Mouse (Mus musculus): ENCODE results near the gene Dpagt1.
"Not testable (repeated sequence)": the region's sequence is repeated elsewhere in the genome, so short reads cannot be mapped to it uniquely, and the experiment has no call there.

Dpagt1 gene

DNA sequence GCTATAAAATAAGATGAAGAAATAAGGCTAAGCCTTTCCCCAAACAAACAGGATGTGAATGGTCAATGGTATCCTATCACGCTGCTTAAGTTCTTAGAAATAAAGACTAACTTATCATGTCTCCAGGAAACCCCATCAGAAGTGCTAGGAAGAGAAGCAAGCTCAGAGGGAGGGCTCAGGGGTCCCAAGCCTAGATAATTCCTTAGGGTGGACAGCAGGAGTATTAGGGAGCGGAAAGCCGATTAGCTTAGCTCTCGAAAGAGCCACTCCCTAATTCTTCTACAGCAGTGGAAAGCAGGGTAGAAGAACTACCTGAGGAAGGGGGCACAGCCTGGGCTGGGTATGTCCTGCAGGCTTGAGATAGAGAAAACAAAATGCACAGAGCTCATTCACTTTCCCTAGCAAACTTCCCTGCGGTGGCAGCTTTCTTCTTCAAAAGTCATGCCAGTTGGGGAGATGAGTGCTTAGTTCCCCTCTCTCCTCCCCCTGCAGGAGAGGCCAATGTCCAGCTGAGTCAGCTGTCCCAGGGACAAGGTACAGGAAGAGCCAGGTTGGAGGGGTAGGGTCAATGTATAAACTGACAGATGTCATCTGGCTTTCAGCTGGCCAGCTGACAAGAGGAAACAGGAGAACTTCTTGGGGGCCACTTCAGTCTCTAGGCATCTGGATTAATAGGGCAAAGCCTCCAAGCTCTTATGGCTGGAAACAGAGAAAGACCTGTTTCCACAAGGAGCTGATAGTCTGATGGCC is 7.6 kb upstream of the Dpagt1 start:
- no peak for DNase-seq (ENCODE audit: low read depth)

DNA sequence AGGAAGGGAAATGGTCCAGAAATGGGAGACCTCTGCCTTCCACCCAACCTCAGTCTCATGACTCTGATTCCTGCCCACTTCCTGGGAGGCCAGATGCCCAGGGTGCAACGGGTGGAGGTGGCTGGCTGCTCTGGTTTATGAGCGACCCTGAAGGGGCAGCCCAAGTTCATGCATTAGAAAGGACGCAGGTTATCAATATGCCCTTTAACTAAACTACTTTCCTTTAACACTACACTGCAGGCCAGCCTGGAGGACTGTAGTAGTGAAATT is 7.1 kb upstream of the Dpagt1 start:
- no peak for DNase-seq (ENCODE audit: low read depth)

DNA sequence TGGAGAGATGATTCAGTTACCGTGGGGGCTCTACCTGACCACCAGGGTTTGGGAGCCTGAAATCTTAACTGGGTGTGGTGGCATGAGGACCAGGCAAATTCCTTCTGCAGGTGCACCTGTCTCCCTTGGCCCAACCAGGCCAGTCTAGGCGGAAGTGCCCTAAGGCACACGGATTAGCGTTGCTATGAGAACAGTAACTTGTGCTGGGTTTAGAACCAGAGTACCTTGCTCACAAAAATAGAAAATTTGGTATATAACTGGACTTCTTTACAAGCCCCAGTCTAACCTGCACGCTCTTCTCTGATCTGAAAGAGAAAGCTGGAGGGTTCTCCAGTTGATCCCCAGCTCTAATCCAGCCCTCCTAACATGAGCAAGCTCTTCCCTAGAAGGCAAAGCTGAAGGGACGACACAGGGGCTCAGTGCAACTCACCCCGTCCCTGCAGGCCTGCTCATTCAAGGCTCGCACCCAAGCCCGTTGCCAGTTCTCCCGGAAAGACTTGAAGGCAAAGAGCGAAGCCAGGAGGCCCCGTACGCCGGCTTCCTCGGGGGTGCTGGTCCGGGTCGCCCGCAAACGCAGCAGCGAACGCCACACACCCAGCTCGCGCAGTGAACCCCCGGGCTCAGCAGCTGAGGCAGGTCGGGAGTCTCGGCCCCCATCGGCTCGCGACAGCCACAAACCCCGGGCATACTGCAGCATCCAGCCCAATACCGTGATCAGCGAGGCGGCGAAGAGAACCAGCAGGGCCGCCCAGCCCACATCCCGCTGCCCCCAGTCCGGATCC is 6.5 kb upstream of the Dpagt1 start:
- DNase-seq (ENCODE audit: low read depth), result peak; percentile 56

DNA sequence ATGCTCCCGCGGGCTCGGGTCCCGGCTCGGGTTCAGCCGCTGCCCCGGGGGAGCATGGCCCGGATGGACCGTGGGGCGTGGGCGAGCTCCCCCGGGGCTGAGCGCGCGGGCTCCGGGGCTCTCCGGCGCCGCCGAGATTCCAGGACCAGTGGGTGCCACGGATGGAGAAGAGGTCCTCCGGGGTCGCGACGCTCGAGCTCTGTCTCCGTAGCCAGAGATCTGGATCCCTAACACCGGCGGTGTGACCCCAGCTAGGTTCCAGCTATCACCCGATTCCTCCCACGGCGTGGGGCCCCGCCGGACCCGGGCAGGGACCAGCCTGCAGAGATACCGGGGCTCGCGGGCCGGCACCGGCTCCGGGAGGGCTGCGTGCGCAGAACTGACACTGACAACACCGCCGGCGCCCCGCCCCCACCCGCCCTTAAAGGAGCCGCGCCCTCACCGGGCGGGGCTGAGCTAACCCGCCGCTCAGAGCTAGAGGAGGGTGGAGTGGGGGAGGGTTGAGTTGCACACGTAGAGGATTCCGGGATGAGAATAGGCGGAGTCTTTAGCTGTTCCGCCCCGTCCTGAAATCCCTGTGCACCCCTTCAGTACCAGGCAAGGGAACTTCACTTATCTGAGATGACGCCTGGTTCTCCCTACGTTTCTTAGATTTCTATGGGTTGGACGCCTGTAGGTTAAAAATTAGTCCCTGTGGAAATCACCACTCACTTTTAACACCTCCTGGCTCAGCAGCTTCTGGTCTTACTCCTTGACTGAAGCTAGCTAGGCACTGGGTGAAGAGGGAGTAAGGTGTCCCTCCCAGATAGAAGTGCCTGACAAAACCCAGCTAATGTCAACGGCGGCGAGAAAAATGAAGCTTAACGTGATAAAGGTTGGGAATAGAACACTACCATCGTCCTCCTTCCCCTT is 5.7 kb upstream of the Dpagt1 start, which contains the start of gene C2cd2l:
Gene C2cd2l (minus strand): TSS at position 399 of the 912 bp plus-strand sequence.
- peak; percentile 95 for DNase-seq (ENCODE audit: low read depth)

DNA sequence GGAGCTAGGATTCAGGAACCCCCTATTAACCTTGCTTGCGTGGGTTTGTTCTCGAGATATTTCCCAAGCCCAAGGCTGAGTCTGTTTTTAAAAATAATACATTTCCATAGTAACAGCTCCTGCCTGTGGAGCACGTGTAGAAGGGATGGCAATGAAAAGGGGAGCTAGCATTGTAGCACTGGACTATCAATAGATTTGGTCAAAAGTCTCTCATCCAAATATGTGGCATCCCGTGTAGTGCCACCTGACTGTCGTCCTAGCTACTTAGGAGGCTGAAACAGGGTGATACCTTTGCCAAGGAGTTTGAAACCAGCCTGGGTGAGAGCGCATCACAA is 5.1 kb upstream of the Dpagt1 start:
- no peak for DNase-seq (ENCODE audit: low read depth)

DNA sequence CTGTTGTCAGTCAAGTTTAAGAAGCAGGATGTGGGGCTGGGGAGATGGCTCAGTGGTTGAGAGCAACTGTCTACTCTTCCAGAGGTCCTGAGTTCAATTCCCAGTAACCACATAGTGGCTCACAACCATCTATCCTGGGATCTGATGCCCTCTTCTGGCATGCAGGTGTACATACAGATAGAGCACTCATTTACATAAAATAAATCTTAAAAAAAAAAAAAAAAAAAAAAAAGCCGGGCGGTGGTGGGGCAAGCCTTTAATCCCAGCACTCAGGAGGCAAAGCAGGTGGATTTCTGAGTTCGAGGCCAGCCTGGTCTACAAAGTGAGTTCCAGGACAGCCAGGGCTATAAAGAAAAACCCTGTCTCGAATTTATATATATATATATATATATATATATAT is 2.2 kb upstream of the Dpagt1 start:
- DNase-seq (ENCODE audit: low read depth), result not testable (repeated sequence)

DNA sequence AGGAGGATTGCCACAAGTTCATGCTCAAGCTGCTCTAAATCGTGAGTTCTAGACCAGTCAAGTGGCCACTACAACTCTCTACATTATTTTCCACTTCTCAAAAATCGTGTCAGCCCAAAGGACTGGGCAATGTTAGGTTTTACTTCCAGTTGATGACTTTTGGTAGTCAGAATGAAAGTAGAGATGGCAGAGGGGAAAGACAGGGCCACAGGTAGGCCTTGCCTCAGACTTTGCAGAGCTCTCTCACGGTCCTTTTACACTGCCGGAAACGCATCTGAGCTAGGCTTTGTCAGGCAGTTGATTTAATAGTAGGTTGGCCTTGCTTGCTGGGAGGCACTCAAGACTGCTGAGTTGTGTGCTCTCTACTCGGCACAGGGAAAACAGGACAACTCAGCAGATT is 1.7 kb upstream of the Dpagt1 start:
- peak; percentile 71 for DNase-seq (ENCODE audit: low read depth)

DNA sequence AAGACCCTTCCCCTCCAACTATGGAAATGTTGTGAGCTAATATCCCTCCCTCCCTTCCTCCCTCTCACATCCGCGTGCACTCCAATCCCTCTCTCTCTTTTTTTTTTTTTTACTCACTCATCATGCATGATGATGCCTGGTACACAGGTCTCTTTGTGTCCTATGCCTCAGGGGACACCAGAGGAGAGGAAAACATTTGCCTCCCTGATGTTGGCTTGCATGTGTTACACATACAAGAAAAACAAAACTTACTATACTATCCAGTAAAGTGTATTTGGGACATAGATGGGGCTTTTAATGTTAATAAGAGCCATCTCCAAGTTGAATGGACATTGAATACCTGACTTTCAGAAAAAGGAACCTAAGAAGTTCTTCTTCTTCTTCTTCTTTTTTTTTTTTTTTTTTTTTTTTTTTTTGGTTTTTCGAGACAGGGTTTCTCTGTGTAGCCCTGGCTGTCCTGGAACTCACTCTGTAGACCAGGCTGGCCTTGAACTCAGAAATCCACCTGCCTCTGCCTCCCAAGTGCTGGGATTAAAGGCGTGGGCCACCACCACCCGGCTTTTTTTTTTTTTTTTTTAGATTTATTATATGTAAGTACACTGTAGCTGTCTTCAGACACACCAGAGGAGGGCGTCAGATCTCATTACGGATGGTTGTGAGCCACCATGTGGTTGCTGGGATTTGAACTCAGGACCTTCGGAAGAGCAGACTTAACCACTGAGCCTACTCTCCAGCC is 619 bp upstream of the Dpagt1 start:
- DNase-seq (ENCODE audit: low read depth), result not testable (repeated sequence)

DNA sequence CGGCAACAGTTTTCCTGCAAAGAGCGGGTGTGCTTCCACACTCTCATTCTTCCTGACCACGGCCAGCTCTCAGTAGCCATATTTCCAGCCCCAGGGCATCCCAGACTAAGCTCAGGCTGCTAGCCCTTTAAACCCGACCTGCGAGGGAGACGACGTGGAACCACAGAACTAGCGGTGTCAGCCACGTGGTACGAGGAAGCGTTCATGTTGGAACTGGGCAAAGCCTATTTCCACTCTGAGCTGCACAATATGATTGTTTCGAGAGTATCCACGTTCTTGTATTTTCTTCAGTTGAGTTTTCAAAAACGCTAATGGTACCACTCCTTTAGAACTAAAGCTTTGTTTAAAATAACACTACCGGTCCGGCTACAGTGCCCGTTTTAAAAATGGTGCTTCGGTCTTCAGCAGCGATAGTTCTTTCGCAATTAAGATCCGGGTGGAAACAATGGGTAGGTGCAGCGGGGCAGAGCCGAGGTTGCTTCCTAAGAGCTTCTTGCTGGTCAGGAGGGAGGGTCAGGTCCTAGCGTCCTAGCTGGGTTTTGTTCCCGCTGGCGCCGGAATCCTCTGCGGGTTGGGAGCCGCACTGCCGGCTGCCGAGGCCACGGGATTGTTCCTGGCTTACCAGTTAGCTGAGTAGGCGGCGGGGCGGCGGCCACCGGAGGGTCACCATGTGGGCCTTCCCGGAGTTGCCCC is 698 bp downstream of the Dpagt1 start:
- peak; percentile 92 for DNase-seq (ENCODE audit: low read depth)

DNA sequence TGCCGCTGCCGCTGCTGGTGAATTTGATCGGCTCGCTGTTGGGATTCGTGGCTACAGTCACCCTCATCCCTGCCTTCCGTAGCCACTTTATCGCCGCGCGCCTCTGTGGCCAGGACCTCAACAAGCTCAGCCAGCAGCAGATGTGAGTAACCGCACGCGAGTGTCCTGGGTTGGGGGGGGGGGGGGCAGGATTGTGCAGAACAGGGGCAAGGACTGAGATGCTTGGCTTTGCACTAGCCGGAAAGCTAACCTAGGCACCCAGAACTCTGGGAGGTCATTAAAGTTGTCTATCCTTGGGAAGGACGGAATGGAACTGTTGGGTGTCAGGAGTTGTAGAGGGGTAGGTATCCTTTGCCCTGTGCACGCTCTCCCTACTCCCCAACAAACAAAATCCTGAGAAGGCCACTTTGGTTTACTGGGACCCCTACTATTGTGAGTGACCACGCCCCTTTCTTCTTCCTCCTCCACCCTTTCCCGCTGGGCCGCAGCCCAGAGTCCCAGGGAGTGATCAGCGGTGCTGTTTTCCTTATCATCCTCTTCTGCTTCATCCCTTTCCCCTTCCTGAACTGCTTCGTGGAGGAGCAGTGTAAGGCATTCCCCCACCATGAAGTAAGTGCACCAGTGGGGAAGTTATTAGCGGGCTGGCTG is 1.4 kb downstream of the Dpagt1 start:
- DNase-seq (ENCODE audit: low read depth), result no peak

DNA sequence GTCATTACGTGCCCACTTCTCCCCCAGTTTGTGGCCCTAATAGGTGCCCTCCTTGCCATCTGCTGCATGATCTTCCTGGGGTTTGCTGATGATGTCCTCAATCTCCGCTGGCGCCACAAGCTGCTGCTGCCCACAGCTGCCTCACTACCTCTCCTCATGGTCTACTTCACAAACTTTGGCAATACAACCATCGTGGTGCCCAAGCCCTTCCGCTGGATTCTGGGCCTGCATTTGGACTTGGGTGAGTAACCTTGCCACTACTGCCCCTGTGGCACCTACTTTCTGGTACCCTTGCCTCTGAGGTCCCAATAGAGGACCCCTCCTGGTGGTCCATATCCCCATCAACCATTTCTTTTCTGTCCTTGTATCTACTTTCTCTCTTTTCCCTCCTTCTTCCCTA is 2.1 kb downstream of the Dpagt1 start:
- DNase-seq (ENCODE audit: low read depth), result no peak

DNA sequence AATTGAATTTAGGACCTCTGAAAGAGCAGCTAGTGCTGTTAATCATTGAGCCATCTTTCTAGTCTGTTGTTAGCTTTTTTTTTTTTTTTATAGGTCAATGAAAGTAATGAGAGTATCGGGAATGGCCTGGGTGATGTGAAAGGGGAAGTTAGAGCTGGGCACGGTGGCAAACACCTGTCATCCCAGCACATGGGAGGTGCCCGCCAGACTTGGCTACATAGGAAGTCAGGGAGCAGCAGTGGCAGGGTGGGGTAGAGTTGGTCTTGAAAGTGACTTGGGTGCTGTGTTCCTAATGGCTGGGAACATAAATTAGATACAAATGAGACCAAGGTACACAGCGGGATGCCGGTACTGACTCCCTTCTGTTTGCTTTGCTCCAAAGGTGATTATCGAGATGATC is 4.9 kb downstream of the Dpagt1 start:
- DNase-seq (ENCODE audit: low read depth), result no peak

DNA sequence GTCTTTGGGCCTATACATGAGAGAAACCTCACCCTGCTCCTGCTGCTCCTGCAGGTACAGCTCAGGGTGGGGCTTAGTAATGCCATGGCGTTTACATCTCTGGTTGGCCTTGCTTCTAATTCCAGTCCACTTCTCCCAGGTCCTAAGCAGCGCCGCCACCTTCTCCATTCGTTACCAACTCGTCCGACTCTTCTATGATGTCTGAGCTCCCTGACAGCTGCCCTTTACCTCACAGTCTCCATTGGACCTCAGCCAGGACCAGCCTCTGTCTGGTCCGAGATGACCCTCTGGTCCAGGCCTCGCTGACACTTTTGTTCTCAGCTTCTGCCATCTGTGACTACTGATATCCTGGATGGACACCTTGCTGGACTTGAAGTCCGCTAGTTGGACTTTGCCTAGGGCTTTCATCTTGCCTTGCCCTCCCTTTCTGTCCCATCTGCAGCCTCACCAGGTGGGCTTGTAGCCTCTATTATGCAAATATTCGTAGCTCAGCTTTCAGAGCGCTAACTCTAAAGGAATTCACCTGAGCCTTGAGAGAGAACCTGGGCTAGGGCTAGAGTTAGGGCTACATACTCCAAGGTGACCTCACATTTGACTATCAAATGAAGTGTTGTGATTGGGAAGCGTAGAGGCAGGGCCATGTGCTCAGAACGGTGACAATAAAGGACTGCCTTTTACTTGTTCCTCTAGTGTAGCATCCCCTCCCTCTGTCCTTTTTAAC is 7.3 kb downstream of the Dpagt1 start:
- DNase-seq (ENCODE audit: low read depth), result no peak

DNA sequence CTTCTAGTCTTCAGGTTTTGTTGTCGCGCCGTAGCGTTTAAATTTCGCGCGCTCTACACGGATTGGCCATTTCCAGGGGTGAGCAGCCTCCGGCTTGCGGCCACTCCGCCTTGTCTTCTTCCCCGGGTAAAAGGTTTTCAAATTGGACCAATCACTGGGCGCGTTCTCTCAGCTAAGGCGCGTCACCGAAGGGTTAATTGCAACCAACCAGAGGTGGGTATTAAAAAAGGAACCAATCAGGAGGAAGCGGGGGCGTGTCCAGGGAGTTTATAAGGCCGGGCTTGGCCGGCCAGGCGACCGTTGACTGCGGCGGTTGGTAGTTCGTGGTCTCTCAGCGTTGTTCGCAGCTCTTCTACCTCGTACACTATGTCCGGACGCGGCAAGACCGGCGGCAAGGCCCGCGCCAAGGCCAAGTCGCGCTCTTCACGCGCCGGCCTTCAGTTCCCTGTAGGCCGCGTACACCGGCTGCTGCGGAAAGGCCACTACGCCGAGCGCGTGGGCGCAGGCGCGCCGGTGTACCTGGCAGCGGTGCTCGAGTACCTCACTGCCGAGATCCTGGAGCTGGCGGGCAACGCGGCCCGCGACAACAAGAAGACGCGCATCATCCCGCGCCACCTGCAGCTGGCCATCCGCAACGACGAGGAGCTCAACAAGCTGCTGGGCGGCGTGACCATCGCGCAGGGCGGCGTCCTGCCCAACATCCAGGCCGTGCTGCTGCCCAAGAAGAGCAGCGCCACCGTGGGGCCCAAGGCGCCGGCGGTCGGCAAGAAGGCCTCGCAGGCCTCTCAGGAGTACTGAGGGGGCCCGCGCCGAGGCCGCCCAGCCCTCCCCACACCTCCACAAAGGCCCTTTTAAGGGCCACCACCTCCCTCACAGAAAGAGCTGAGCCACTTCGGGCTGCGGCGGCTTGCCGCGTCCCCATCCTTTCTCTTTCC is 8.8 kb downstream of the Dpagt1 start, which contains the start of gene H2afx:
Gene H2afx (plus strand): TSS at position 299 of the 935 bp plus-strand sequence.
- peak; percentile 100 for DNase-seq (ENCODE audit: low read depth)

DNA sequence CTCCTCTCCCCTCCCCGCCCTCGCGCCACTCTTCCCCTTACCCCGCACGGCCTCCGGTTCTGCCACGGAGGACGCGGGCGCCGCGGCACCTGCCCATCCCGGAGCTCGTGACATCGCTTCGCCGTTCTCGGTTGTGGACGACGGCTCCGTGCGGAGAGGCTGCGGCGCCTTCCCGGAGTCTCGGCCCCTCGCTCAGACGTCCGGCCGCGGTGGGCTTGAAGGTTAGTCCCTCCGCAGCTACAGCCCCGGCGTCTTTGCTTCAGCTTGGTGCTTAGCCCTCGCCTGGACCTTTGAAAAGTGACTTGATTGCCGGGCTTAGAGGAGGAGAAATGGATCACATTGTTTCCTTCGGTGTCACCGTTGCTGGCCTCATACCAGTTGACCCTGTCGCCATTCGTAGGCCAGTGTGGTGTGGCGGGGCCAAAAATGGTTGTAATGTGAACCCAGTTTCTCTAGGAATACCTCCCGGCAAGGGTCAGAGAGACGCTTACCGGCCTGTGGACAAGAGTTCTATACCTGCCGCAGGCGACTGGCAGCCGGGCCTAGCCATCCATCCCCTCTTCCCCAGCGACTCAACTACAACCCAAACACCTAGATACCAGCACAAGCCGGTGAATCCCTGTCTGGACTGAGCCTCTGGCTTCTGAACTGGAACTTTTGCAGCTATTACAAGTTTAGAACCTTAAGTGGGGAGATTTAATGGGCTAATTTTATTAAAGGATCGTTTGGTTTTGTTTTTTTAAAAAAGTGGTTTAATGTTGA is 9.7 kb downstream of the Dpagt1 start:
- DNase-seq (ENCODE audit: low read depth), result peak; percentile 49

DNA sequence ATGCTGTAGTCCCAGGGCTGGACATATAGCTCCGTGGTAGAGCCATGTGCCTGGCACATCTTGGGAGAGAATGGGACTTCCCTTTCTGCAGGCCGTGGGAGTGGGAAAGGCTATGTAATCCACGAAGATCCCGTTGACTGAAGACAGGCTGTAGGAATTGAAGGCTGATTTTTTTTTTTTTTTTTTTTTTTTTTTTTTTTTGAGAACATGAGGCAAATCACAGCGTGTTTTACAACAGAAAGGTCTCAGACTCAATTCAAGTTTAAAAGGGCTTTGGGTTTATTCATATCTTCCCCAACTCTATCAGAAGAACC is 10.2 kb downstream of the Dpagt1 start:
- DNase-seq (ENCODE audit: low read depth), result no peak

DNA sequence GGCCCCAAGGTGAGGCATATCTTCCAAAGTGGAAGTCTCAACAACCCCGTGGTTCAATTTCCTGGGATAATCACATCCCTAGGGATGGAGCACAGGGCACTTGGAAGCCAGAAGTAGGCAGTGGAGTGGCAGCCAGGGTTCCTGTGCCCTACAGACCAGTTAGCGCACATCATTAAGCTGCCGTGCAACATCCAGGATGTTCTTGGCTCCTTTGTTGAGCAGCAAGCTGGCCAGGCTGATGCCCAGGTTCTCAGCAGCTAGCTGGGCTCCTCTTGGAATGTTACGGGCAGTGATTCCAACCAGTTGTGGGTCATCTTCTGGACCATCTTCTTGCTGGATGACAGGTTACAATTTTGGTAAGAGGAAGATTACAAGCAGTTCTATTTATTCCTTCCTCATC is 10.7 kb downstream of the Dpagt1 start:
- DNase-seq (ENCODE audit: low read depth), result not testable (repeated sequence)

DNA sequence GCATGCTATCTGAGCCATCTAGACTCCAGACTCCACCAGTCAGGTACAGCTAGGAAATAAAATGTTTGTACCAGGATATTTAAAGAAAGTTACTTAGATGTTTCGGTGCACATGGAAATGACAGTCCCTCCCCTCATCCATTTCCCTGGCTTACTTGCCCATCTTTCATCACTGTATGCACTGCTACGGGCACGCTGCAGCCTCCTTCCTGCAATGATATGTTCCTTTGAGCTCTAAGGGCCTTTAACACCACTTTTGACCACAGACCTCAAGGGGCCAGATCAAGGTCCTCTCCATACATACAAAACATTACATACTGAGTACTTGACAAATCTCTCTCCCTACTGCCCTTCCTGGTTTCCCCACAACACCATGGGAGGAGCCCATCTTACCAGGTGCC is 11.1 kb downstream of the Dpagt1 start:
- peak; percentile 32 for DNase-seq (ENCODE audit: low read depth)

All from induced T-regulatory cell, adult 2 months (primary cell).